Comparison of ENCODE assay signal across 9 mouse cellular contexts in genomic region chr6:84593693-84594092, GRCm38 (mm10). TPM values are rescaled to one million over a fixed set of nuclear protein-coding genes. Genes with fewer than 3 reads are reported as not detected.
DNase-seq lines count a peak whose midpoint lies in the region; ATAC-seq and TF ChIP-seq lines count a peak whose summit lies in the region.
"Had no signal": no experiment of that assay in that cellular context is flagged by ENCODE, and none has a peak within 500 bp of the region (broad histone marks: within the 10 kb centered on the region; RNA-seq: fewer than 3 reads in every experiment).

Gene Cyp26b1, minus strand, starts transcription at chr6:84593908.

- TF ChIP-seq EP300 in lung, postnatal 0 days (IDR thresholded peaks at IDR 0.05): no peak

- H3K27ac ChIP-seq in hindbrain, embryonic 14.5 days: 0 out of 2 replicates have a peak within 1 kb of the TSS, but pooled peaks have one; percentile 29
- no peak within 1 kb of the TSS for H3K27ac ChIP-seq in midbrain, postnatal 0 days (ENCODE audit: low read depth, low read length)
- no peak within 1 kb of the TSS for H3K27ac ChIP-seq in lung, postnatal 0 days (ENCODE audit: low read length)

- H3K27me3 ChIP-seq in hindbrain, embryonic 14.5 days (ENCODE audit: control insufficient read depth, insufficient read depth, low read length): peaks cover 14% of the 10 kb centered on the region
- H3K27me3 ChIP-seq in midbrain, postnatal 0 days (ENCODE audit: insufficient read depth, low read length): peaks cover 23% of the 10 kb centered on the region
- H3K27me3 ChIP-seq in lung, postnatal 0 days (replicated peaks; ENCODE audit: insufficient read depth, low read length): peaks cover 11% of the 10 kb centered on the region

- H3K4me2 ChIP-seq in hindbrain, embryonic 14.5 days (replicated peaks): peak within 1 kb of the TSS; percentile 14
- no peak within 1 kb of the TSS; the same call in 1 of the 2 replicates for H3K4me2 ChIP-seq in midbrain, postnatal 0 days (ENCODE audit: low read depth, low read length, poor library complexity, severe bottlenecking)
- no peak within 1 kb of the TSS for H3K4me2 ChIP-seq in lung, postnatal 0 days (replicated peaks; ENCODE audit: low read depth, low read length)

- peak; percentile 61; the same call in 1 of the 2 replicates for ATAC-seq in hindbrain, embryonic 14.5 days (ENCODE audit: low FRiP score)
- ATAC-seq in midbrain, postnatal 0 days (ENCODE audit: low FRiP score): peak; percentile 47
- ATAC-seq in lung, postnatal 0 days: no peak

- no peak for DNase-seq in heart, adult 8-10 months (ENCODE audit: low spot score)
- no peak for DNase-seq in heart, postnatal 4 days
- peak; percentile 35 for DNase-seq in retina, postnatal 1 day
- no peak for DNase-seq in retina, embryonic 14.5 days (ENCODE audit: low spot score)
- no peak for DNase-seq in hindbrain, embryonic 14.5 days (ENCODE audit: low spot score)
- no peak for DNase-seq in midbrain, postnatal 0 days (ENCODE audit: low spot score)
- DNase-seq in kidney, postnatal 36 days: no peak
- no peak for DNase-seq in lung, postnatal 0 days (ENCODE audit: low spot score)

- H3K4me3 ChIP-seq in hindbrain, embryonic 14.5 days (replicated peaks; ENCODE audit: low read length): peak within 1 kb of the TSS; percentile 45
- H3K4me3 ChIP-seq in midbrain, postnatal 0 days (ENCODE audit: low read depth, low read length): peak within 1 kb of the TSS; percentile 7; the same call in 1 of the 2 replicates
- no peak within 1 kb of the TSS for H3K4me3 ChIP-seq in lung, postnatal 0 days (ENCODE audit: low read depth, low read length)

- H3K9me3 ChIP-seq in hindbrain, embryonic 14.5 days (ENCODE audit: control insufficient read depth, low read length): no peaks in the 10 kb centered on the region
- H3K9me3 ChIP-seq in midbrain, postnatal 0 days (ENCODE audit: low read length): no peaks in the 10 kb centered on the region
- H3K9me3 ChIP-seq in lung, postnatal 0 days (ENCODE audit: low read length): no peaks in the 10 kb centered on the region

- H3K36me3 ChIP-seq in hindbrain, embryonic 14.5 days (replicated peaks; ENCODE audit: control insufficient read depth, insufficient read depth): no peaks in the 10 kb centered on the region
- H3K36me3 ChIP-seq in midbrain, postnatal 0 days (ENCODE audit: insufficient read depth, low read length): no peaks in the 10 kb centered on the region
- H3K36me3 ChIP-seq in lung, postnatal 0 days (ENCODE audit: insufficient read depth, low read length): no peaks in the 10 kb centered on the region

- H3K9ac ChIP-seq in hindbrain, embryonic 14.5 days: peak within 1 kb of the TSS; percentile 46
- H3K9ac ChIP-seq in midbrain, postnatal 0 days (replicated peaks; ENCODE audit: low read length, poor library complexity, severe bottlenecking): no peak within 1 kb of the TSS
- H3K9ac ChIP-seq in lung, postnatal 0 days (replicated peaks; ENCODE audit: low read depth): no peak within 1 kb of the TSS

- no peak for TF ChIP-seq CTCF in midbrain, postnatal 0 days (IDR thresholded peaks at IDR 0.05)
- TF ChIP-seq CTCF in lung, postnatal 0 days (IDR thresholded peaks at IDR 0.05): no peak

- 50% methylated on average over 10 of the region's 10 CpGs for WGBS in hindbrain, embryonic 14.5 days
- 70% methylated on average over 10 of the region's 10 CpGs for WGBS in midbrain, postnatal 0 days
- 82% methylated on average over 10 of the region's 10 CpGs for WGBS in lung, postnatal 0 days

- H3K4me1 ChIP-seq in hindbrain, embryonic 14.5 days (replicated peaks; ENCODE audit: control insufficient read depth, insufficient read depth, low read length): peaks cover 8% of the 10 kb centered on the region; the same call in 1 of the 2 replicates
- H3K4me1 ChIP-seq in midbrain, postnatal 0 days (ENCODE audit: insufficient read depth, low read length): peaks cover 3% of the 10 kb centered on the region; the same call in 1 of the 2 replicates
- H3K4me1 ChIP-seq in lung, postnatal 0 days (ENCODE audit: insufficient read depth, low read depth, low read length): peaks cover 3% of the 10 kb centered on the region; the same call in 1 of the 2 replicates

RNA-seq across cellular contexts. Expression of gene Cyp26b1, which starts in this region (rescaled TPM):
- 10 to 100 TPM in 3 of 4 experiments, 1 to 10 TPM in 1; 3.0 to 20.4 (median 14.1) TPM for total RNA-seq in heart, adult 8-10 months (2022)
- total RNA-seq in heart, postnatal 4 days (2021): 1 to 10 TPM; 2.1 to 2.3 TPM
- polyA plus RNA-seq in hindbrain, embryonic 14.5 days (2014; fragmentation: Nextera tagmentation; extraction: Ambion mirVana): 22.5 and 26.6 TPM in 2 replicates
- total RNA-seq in midbrain, postnatal 0 days (2014; rRNA removed): 19.7 and 36.7 TPM in 2 replicates
- polyA plus RNA-seq in midbrain, postnatal 0 days (2015; fragmentation: Nextera tagmentation; extraction: Ambion mirVana): 6.4 and 6.7 TPM in 2 replicates
- polyA plus RNA-seq in lung, postnatal 0 days (2015; fragmentation: Nextera tagmentation; extraction: Ambion mirVana): 2.6 and 7.7 TPM in 2 replicates
- total RNA-seq: CH12.LX had no signal
